Mouse (Mus musculus): ENCODE data around the gene Mdga1. TPM values are rescaled to one million over a fixed set of nuclear protein-coding genes. Genes with fewer than 3 reads are reported as not detected.

Gene Mdga1
- polyA plus RNA-seq, 1 experiment from 2014 or later = 1.3 TPM

GRCm38 (mm10) chr17:29973226-29973625 lies 3.3 kb upstream of the Mdga1 start:
- H3K4me3 ChIP-seq (replicated peaks; ENCODE audit: low read depth, low read length) = no peak overlapping the region
- H3K9ac ChIP-seq (ENCODE audit: low read depth, low read length) = no peak overlapping the region
- H3K9me3 ChIP-seq (replicated peaks; ENCODE audit: low read length) = no peaks in the 10 kb centered on the region
- WGBS = 93% methylated on average over 7 of the region's 7 CpGs
- peaks cover 5% of the 10 kb centered on the region; the same call in 1 of the 2 replicates for H3K4me1 ChIP-seq (replicated peaks; ENCODE audit: insufficient read depth, low read length)
- H3K27me3 ChIP-seq (ENCODE audit: insufficient read depth, low read length) = no peaks in the 10 kb centered on the region
- ATAC-seq (replicated peaks; ENCODE audit: low FRiP score, low read depth) (no peak), DNase-seq (ENCODE audit: low spot score) (no peak)
- H3K36me3 ChIP-seq (ENCODE audit: insufficient read depth, low read length) = no peaks in the 10 kb centered on the region
- H3K4me2 ChIP-seq (ENCODE audit: low read length) = no peak overlapping the region
- no peak for TF ChIP-seq CTCF (IDR thresholded peaks at IDR 0.05; ENCODE audit: low read depth)
- H3K27ac ChIP-seq = no peak overlapping the region

GRCm38 (mm10) chr17:29971761-29972432 lies 2.0 kb upstream of the Mdga1 start:
- no peak overlapping the region; the same call in 1 of the 2 replicates for H3K27ac ChIP-seq
- no peaks in the 10 kb centered on the region for H3K27me3 ChIP-seq (ENCODE audit: insufficient read depth, low read length)
- DNase-seq (ENCODE audit: low spot score) (peak; percentile 87), ATAC-seq (replicated peaks; ENCODE audit: low FRiP score, low read depth) (peak; percentile 47)
- no peak overlapping the region for H3K4me2 ChIP-seq (ENCODE audit: low read length)
- TF ChIP-seq CTCF (IDR thresholded peaks at IDR 0.05; ENCODE audit: low read depth) = no peak
- WGBS = 19% methylated on average over 15 of the region's 15 CpGs
- no peaks in the 10 kb centered on the region for H3K9me3 ChIP-seq (replicated peaks; ENCODE audit: low read length)
- peaks cover 5% of the 10 kb centered on the region; the same call in 1 of the 2 replicates for H3K4me1 ChIP-seq (replicated peaks; ENCODE audit: insufficient read depth, low read length)
- H3K36me3 ChIP-seq (ENCODE audit: insufficient read depth, low read length) = no peaks in the 10 kb centered on the region
- H3K4me3 ChIP-seq (replicated peaks; ENCODE audit: low read depth, low read length) = no peak overlapping the region
- no peak overlapping the region for H3K9ac ChIP-seq (ENCODE audit: low read depth, low read length)

- Histone ChIP-seq H3K9ac (ENCODE audit: low read depth, low read length) (no peak overlapping the region), H3K4me2 (ENCODE audit: low read length) (no peak overlapping the region), H3K27me3 (ENCODE audit: insufficient read depth, low read length) (no peaks in the 10 kb centered on the region), H3K9me3 (replicated peaks; ENCODE audit: low read length) (no peaks in the 10 kb centered on the region), H3K4me1 (replicated peaks; ENCODE audit: insufficient read depth, low read length) (peaks cover 10% of the 10 kb centered on the region; the same call in 1 of the 2 replicates), H3K27ac (no peak overlapping the region), H3K4me3 (replicated peaks; ENCODE audit: low read depth, low read length) (no peak overlapping the region), H3K36me3 (ENCODE audit: insufficient read depth, low read length) (no peaks in the 10 kb centered on the region)
- TF ChIP-seq CTCF (IDR thresholded peaks at IDR 0.05; ENCODE audit: low read depth) = no peak
- 41% methylated on average over 5 of the region's 5 CpGs for WGBS
- no peak for DNase-seq (ENCODE audit: low spot score)
- no peak for ATAC-seq (replicated peaks; ENCODE audit: low FRiP score, low read depth)
Observed at GRCm38 (mm10) chr17:29965506-29965905, 4.4 kb downstream of the Mdga1 start.

- H3K9me3 ChIP-seq (replicated peaks; ENCODE audit: low read length) = no peaks in the 10 kb centered on the region; the same call in 1 of the 2 replicates
- ATAC-seq (replicated peaks; ENCODE audit: low FRiP score, low read depth) (peak; percentile 46), DNase-seq (ENCODE audit: low spot score) (peak; percentile 66)
- no peak overlapping the region for H3K9ac ChIP-seq (ENCODE audit: low read depth, low read length)
- no peak overlapping the region for H3K4me3 ChIP-seq (replicated peaks; ENCODE audit: low read depth, low read length)
- H3K27me3 ChIP-seq (ENCODE audit: insufficient read depth, low read length) = no peaks in the 10 kb centered on the region
- H3K4me2 ChIP-seq (ENCODE audit: low read length) = peak overlapping the region; percentile 40
- no peak for TF ChIP-seq CTCF (IDR thresholded peaks at IDR 0.05; ENCODE audit: low read depth)
- H3K36me3 ChIP-seq (ENCODE audit: insufficient read depth, low read length) = no peaks in the 10 kb centered on the region
- H3K27ac ChIP-seq = no peak overlapping the region
- WGBS = 6% methylated on average over 11 of the region's 11 CpGs
- H3K4me1 ChIP-seq (replicated peaks; ENCODE audit: insufficient read depth, low read length) = peaks cover 10% of the 10 kb centered on the region; the same call in 1 of the 2 replicates
Observed at GRCm38 (mm10) chr17:29963730-29964259, 6.1 kb downstream of the Mdga1 start.

GRCm38 (mm10) chr17:29955880-29956279 lies 14.0 kb downstream of the Mdga1 start:
- H3K4me3 ChIP-seq (replicated peaks; ENCODE audit: low read depth, low read length) = no peak overlapping the region
- no peaks in the 10 kb centered on the region; the same call in 1 of the 2 replicates for H3K9me3 ChIP-seq (replicated peaks; ENCODE audit: low read length)
- no peak for TF ChIP-seq CTCF (IDR thresholded peaks at IDR 0.05; ENCODE audit: low read depth)
- no peak overlapping the region for H3K9ac ChIP-seq (ENCODE audit: low read depth, low read length)
- no peak for ATAC-seq (replicated peaks; ENCODE audit: low FRiP score, low read depth)
- WGBS = 70% methylated on average over 8 of the region's 8 CpGs
- H3K27me3 ChIP-seq (ENCODE audit: insufficient read depth, low read length) = no peaks in the 10 kb centered on the region
- no peaks in the 10 kb centered on the region for H3K36me3 ChIP-seq (ENCODE audit: insufficient read depth, low read length)
- no peak overlapping the region for H3K27ac ChIP-seq
- no peak overlapping the region for H3K4me2 ChIP-seq (ENCODE audit: low read length)
- H3K4me1 ChIP-seq (replicated peaks; ENCODE audit: insufficient read depth, low read length) = no peaks in the 10 kb centered on the region
- DNase-seq (ENCODE audit: low spot score) = no peak

- H3K4me2 ChIP-seq (ENCODE audit: low read length) = no peak overlapping the region
- no peak overlapping the region for H3K4me3 ChIP-seq (replicated peaks; ENCODE audit: low read depth, low read length)
- DNase-seq (ENCODE audit: low spot score) (no peak), ATAC-seq (replicated peaks; ENCODE audit: low FRiP score, low read depth) (no peak)
- no peaks in the 10 kb centered on the region for H3K4me1 ChIP-seq (replicated peaks; ENCODE audit: insufficient read depth, low read length)
- no peak for TF ChIP-seq CTCF (IDR thresholded peaks at IDR 0.05; ENCODE audit: low read depth)
- H3K9me3 ChIP-seq (replicated peaks; ENCODE audit: low read length) = no peaks in the 10 kb centered on the region; the same call in 1 of the 2 replicates
- no peaks in the 10 kb centered on the region for H3K27me3 ChIP-seq (ENCODE audit: insufficient read depth, low read length)
- H3K9ac ChIP-seq (ENCODE audit: low read depth, low read length) = no peak overlapping the region
- no peak overlapping the region for H3K27ac ChIP-seq
- no peaks in the 10 kb centered on the region for H3K36me3 ChIP-seq (ENCODE audit: insufficient read depth, low read length)
- WGBS = 75% methylated on average over 5 of the region's 5 CpGs
Observed at GRCm38 (mm10) chr17:29954316-29954715, 15.6 kb downstream of the Mdga1 start.

Measured in kidney, postnatal 0 days (tissue).